Comparison of ENCODE assay signal across 19 mouse cellular contexts in the genomic region with DNA sequence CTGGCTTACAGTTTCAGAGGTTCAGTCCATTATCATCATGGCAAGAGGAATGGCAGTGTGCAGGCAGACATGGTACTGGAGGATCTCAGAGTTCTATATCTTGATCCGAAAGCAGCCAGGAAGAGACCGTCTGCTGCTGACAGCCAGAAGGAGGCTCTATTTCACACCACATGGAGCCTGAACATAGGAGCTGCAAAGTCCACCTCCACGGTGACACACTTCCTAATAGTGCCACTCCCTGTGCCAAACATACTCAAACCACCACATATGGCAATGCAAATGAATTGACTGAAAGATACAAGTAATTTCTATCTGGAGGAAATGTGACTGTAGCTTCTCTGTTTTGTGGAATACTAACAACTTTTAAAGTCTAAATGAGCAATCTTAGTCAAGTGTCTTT.
DNase-seq lines count a peak whose midpoint lies in the region; ATAC-seq lines count a peak whose summit lies in the region.
"Had no signal": no experiment of that assay in that cellular context is flagged by ENCODE, and none has a peak within 500 bp of the region (broad histone marks: within the 10 kb centered on the region; RNA-seq: fewer than 3 reads in every experiment).

No protein-coding gene starts in this region.

- intact Hi-C loops in left cerebral cortex, postnatal 4 days (cut with DNase I), result no loop called here

- no peak for DNase-seq in frontal cortex, postnatal 25 days (ENCODE audit: low spot score in 2 of 2)
- DNase-seq in left cerebral cortex, adult 11 months (ENCODE audit: low spot score), result peak; percentile 13
- no peak for DNase-seq in left cerebral cortex, postnatal 4 days
- peak; percentile 46 for DNase-seq in right cerebral cortex, adult 18-20 months
- no peak for DNase-seq in right cerebral cortex, postnatal 10 days (ENCODE audit: low spot score in 2 of 2)
- no peak for DNase-seq in MN1 (ENCODE audit: low spot score)
- DNase-seq: adrenal gland, adult 2 months; adrenal gland, postnatal 10 days; adrenal gland, postnatal 25 days; B cell, adult 2 months; cerebellum, adult 11-12 months; cerebellum, adult 2 months; cerebellum, adult 9-10 months; cerebellum, postnatal 10 days; cerebellum, postnatal 25 days had no signal

- ATAC-seq in frontal cortex, adult (ENCODE audit: low TSS enrichment), result peak; percentile 99
- ATAC-seq: CD4-positive, CD25-positive, alpha-beta regulatory T cell, adult 4 months; forebrain, embryonic 13.5 days; forebrain, embryonic 15.5 days had no signal

Comparison
In these comparisons a context has a peak if more than half of its experiments do, and no peak if none do; other contexts are left out.
1. DNase-seq: peak in left cerebral cortex, adult 11 months (single experiment) and right cerebral cortex, adult 18-20 months (single experiment); none in frontal cortex, postnatal 25 days (0 of 2), left cerebral cortex, postnatal 4 days (single experiment), right cerebral cortex, postnatal 10 days (0 of 2) and MN1 (single experiment).